Mouse (Mus musculus): ENCODE measurements at regions not wholly inside any gene's neighbourhood (a gene's known extent, or its start where the extent isn't known, plus 50 kb on each side); places are given as distances from the start of the nearest gene placed in this dataset.
A peak's percentile ranks its signal among the peaks of the same experiment; 100 is the strongest.

- Histone ChIP-seq H3K9me3 (ENCODE audit: low read length) (no peaks in the 10 kb centered on the region), H3K36me3 (ENCODE audit: insufficient read depth, low read length) (no peaks in the 10 kb centered on the region), H3K27ac (ENCODE audit: low read length) (no peak overlapping the region), H3K27me3 (replicated peaks; ENCODE audit: insufficient read depth, low read length) (no peaks in the 10 kb centered on the region), H3K4me3 (ENCODE audit: low read depth, low read length) (no peak overlapping the region), H3K4me1 (ENCODE audit: insufficient read depth, low read depth, low read length) (no peaks in the 10 kb centered on the region), H3K4me2 (replicated peaks; ENCODE audit: low read depth, low read length) (no peak overlapping the region), H3K9ac (replicated peaks; ENCODE audit: low read depth) (no peak overlapping the region)
- TF ChIP-seq CTCF (IDR thresholded peaks at IDR 0.05) (no peak), EP300 (IDR thresholded peaks at IDR 0.05) (no peak)
- WGBS: 62% methylated on average over 1 of the region's 1 CpGs
- ATAC-seq: no peak
- DNase-seq (ENCODE audit: low spot score): peak; percentile 5
Measured at GRCm38 (mm10) chr3:12262342-12262741, 1926.9 kb upstream of the Gm38303 start.

DNA sequence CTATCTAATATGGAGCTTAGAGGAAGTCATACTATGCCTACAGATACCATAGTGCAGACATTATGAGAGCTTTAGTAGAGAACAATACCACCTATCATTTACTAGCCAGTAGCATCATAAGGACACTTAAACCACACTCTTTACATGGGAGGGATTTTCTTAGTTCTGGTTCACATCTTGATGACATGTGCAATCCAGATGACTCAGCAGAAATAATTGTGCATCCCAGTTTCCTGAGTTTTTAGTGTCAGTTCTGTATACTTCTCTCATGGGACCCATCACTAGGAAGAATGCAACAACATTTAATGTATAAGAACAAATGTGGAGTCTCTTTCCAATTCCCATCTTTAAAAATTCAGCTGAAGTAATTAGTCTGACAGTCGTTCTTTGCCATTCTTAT, 1922.2 kb upstream of the Gm38303 start:
- WGBS: 52% methylated on average over 1 of the region's 1 CpGs
- Histone ChIP-seq H3K27me3 (replicated peaks; ENCODE audit: insufficient read depth, low read length) (no peaks in the 10 kb centered on the region), H3K4me2 (replicated peaks; ENCODE audit: low read depth, low read length) (no peak overlapping the region), H3K9ac (replicated peaks; ENCODE audit: low read depth) (no peak overlapping the region), H3K36me3 (ENCODE audit: insufficient read depth, low read length) (no peaks in the 10 kb centered on the region), H3K27ac (ENCODE audit: low read length) (no peak overlapping the region), H3K4me1 (ENCODE audit: insufficient read depth, low read depth, low read length) (no peaks in the 10 kb centered on the region), H3K9me3 (ENCODE audit: low read length) (no peaks in the 10 kb centered on the region), H3K4me3 (ENCODE audit: low read depth, low read length) (no peak overlapping the region)
- TF ChIP-seq CTCF (IDR thresholded peaks at IDR 0.05): no peak
- no peak for TF ChIP-seq EP300 (IDR thresholded peaks at IDR 0.05)
- ATAC-seq (no peak), DNase-seq (ENCODE audit: low spot score) (no peak)

DNA sequence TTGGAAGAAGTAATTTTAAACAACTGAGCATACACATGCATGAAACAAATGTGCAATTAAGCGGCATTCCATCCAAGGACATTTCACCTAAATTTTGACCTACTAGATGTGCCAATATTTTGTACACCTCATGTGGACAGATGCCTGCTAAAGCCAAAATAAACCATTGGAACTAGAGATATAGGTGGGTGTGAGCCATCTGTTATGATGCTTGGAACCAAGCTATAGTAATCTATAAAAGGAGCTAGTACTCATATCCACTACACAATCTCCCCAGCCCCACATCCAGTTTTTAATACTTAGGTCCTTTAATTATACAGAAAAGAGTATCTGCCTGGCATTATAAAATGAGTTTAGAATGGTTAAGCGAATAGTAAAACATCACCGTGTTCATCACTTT, 1910.7 kb upstream of the Gm38303 start:
- TF ChIP-seq EP300 (IDR thresholded peaks at IDR 0.05) (no peak), CTCF (IDR thresholded peaks at IDR 0.05) (no peak)
- H3K9me3 ChIP-seq (ENCODE audit: low read length): no peaks in the 10 kb centered on the region
- no peak overlapping the region for H3K27ac ChIP-seq (ENCODE audit: low read length)
- DNase-seq (ENCODE audit: low spot score) (no peak), ATAC-seq (no peak)
- H3K9ac ChIP-seq (replicated peaks; ENCODE audit: low read depth): no peak overlapping the region
- no peak overlapping the region for H3K4me2 ChIP-seq (replicated peaks; ENCODE audit: low read depth, low read length)
- H3K4me3 ChIP-seq (ENCODE audit: low read depth, low read length): no peak overlapping the region
- H3K36me3 ChIP-seq (ENCODE audit: insufficient read depth, low read length): no peaks in the 10 kb centered on the region
- H3K4me1 ChIP-seq (ENCODE audit: insufficient read depth, low read depth, low read length): no peaks in the 10 kb centered on the region
- H3K27me3 ChIP-seq (replicated peaks; ENCODE audit: insufficient read depth, low read length): no peaks in the 10 kb centered on the region
- WGBS: 91% methylated on average over 3 of the region's 3 CpGs

DNA sequence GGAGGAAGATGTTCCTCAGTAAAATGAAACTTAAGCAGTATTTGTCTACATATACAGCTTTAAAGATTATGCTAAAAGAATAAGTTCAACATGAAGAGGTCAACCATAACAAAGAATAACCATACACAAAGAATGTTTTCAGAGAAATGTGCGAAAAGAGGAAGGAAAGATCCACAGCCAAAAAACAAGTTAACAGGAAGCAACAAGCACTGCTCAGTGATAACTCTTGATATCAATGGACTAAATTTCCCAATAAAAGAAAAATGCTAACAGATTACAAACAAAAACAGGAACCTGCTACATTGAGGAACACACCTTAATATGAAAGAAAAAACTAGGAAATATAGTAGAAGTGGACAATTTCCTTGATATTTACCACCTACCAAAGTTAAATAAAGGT, 1905.5 kb upstream of the Gm38303 start:
- no peak overlapping the region for H3K9ac ChIP-seq (replicated peaks; ENCODE audit: low read depth)
- H3K36me3 ChIP-seq (ENCODE audit: insufficient read depth, low read length): no peaks in the 10 kb centered on the region
- ATAC-seq: no peak
- no peak overlapping the region for H3K4me3 ChIP-seq (ENCODE audit: low read depth, low read length)
- 85% methylated on average over 1 of the region's 1 CpGs for WGBS
- no peak for DNase-seq (ENCODE audit: low spot score)
- H3K4me2 ChIP-seq (replicated peaks; ENCODE audit: low read depth, low read length): no peak overlapping the region
- H3K9me3 ChIP-seq (ENCODE audit: low read length): no peaks in the 10 kb centered on the region
- no peaks in the 10 kb centered on the region for H3K4me1 ChIP-seq (ENCODE audit: insufficient read depth, low read depth, low read length)
- H3K27me3 ChIP-seq (replicated peaks; ENCODE audit: insufficient read depth, low read length): no peaks in the 10 kb centered on the region
- no peak overlapping the region for H3K27ac ChIP-seq (ENCODE audit: low read length)
- no peak for TF ChIP-seq CTCF (IDR thresholded peaks at IDR 0.05)
- no peak for TF ChIP-seq EP300 (IDR thresholded peaks at IDR 0.05)

GRCm38 (mm10) chr3:12227741-12228480, 1892.4 kb upstream of the Gm38303 start:
- no peaks in the 10 kb centered on the region for H3K9me3 ChIP-seq (ENCODE audit: low read length)
- no peak overlapping the region for H3K4me3 ChIP-seq (ENCODE audit: low read depth, low read length)
- no peak for TF ChIP-seq CTCF (IDR thresholded peaks at IDR 0.05)
- no peak for TF ChIP-seq EP300 (IDR thresholded peaks at IDR 0.05)
- ATAC-seq: peak; percentile 48
- no peak overlapping the region for H3K27ac ChIP-seq (ENCODE audit: low read length)
- no peak overlapping the region for H3K9ac ChIP-seq (replicated peaks; ENCODE audit: low read depth)
- DNase-seq (ENCODE audit: low spot score): peak; percentile 46
- no peaks in the 10 kb centered on the region for H3K4me1 ChIP-seq (ENCODE audit: insufficient read depth, low read depth, low read length)
- no peaks in the 10 kb centered on the region for H3K27me3 ChIP-seq (replicated peaks; ENCODE audit: insufficient read depth, low read length)
- no peaks in the 10 kb centered on the region for H3K36me3 ChIP-seq (ENCODE audit: insufficient read depth, low read length)
- H3K4me2 ChIP-seq (replicated peaks; ENCODE audit: low read depth, low read length): no peak overlapping the region

DNA sequence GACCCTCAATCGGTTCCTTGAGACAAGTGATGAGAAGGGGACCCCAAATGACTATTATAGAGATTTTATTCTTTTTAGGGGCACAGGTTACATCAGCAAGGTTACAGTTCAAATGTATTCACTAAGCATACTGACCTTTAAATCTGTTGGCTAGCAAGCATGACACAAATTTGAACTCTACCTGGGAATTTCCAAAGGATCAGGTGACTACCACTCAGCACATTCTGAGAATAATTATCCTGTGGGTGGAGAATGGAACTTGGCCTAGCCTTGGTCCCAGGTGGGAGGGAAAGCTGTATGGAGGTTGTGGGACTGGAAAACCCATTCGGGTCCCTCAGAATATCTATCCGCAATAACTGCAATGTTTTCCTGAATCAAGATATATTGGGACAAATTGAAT, 1891.3 kb upstream of the Gm38303 start:
- Histone ChIP-seq H3K4me1 (ENCODE audit: insufficient read depth, low read depth, low read length) (no peaks in the 10 kb centered on the region), H3K9ac (replicated peaks; ENCODE audit: low read depth) (no peak overlapping the region), H3K36me3 (ENCODE audit: insufficient read depth, low read length) (no peaks in the 10 kb centered on the region), H3K27me3 (replicated peaks; ENCODE audit: insufficient read depth, low read length) (no peaks in the 10 kb centered on the region), H3K9me3 (ENCODE audit: low read length) (no peaks in the 10 kb centered on the region), H3K27ac (ENCODE audit: low read length) (no peak overlapping the region), H3K4me3 (ENCODE audit: low read depth, low read length) (no peak overlapping the region), H3K4me2 (replicated peaks; ENCODE audit: low read depth, low read length) (no peak overlapping the region)
- WGBS: 76% methylated on average over 3 of the region's 3 CpGs
- ATAC-seq (no peak), DNase-seq (ENCODE audit: low spot score) (no peak)
- TF ChIP-seq CTCF (IDR thresholded peaks at IDR 0.05) (no peak), EP300 (IDR thresholded peaks at IDR 0.05) (no peak)

DNA sequence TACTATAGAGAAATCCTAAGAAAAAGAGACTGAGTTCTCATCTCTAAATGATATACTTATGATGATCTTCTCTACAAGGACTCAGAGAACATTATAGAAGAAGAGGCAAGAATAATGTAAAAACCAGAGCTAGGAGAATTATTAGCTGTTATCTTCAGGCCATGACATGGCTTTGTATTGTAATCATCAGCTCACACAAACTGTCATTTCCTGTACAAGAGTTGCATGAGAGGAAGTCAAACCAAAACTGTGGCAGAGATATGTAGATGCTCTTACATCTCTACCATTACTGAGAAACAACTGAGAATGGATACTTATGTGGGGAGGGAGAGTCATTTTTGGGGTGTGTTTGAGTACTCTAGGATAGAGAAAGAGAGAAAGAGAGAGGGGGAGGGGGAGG, 1889.4 kb upstream of the Gm38303 start:
- Histone ChIP-seq H3K27me3 (replicated peaks; ENCODE audit: insufficient read depth, low read length) (no peaks in the 10 kb centered on the region), H3K4me3 (ENCODE audit: low read depth, low read length) (no peak overlapping the region), H3K4me2 (replicated peaks; ENCODE audit: low read depth, low read length) (no peak overlapping the region), H3K27ac (ENCODE audit: low read length) (no peak overlapping the region), H3K36me3 (ENCODE audit: insufficient read depth, low read length) (no peaks in the 10 kb centered on the region), H3K9me3 (ENCODE audit: low read length) (no peaks in the 10 kb centered on the region), H3K4me1 (ENCODE audit: insufficient read depth, low read depth, low read length) (no peaks in the 10 kb centered on the region), H3K9ac (replicated peaks; ENCODE audit: low read depth) (no peak overlapping the region)
- no peak for ATAC-seq
- peak; percentile 5 for DNase-seq (ENCODE audit: low spot score)
- no peak for TF ChIP-seq EP300 (IDR thresholded peaks at IDR 0.05)
- TF ChIP-seq CTCF (IDR thresholded peaks at IDR 0.05): no peak

All from lung, postnatal 0 days (tissue).